Mouse (Mus musculus) midbrain, embryonic 10.5 days (tissue): ENCODE measurements at regions not wholly inside any gene's neighbourhood (a gene's known extent, or its start where the extent isn't known, plus 50 kb on each side); places are given as distances from the start of the nearest gene placed in this dataset.
A peak's percentile ranks its signal among the peaks of the same experiment; 100 is the strongest.

Source experiments
- DNase-seq: peaks from one replicate; pipeline ENCODE4 v3.0.0-alpha.2; 2017; ENCODE audit warnings: low spot score
- H3K27ac ChIP-seq: fragments of 300-500 bp; sonication (generic); replicated peaks from 2 replicates; pipeline ENCODE4 v1.5.1; 2016; ENCODE audit warnings: mild to moderate bottlenecking
- H3K27me3 ChIP-seq: fragments of 300-500 bp; sonication (generic); 2 replicates; pipeline ENCODE4 v1.6.1; 2016; ENCODE audit warnings: low read depth, mild to moderate bottlenecking; ENCODE audit not compliant: poor library complexity, severe bottlenecking
- H3K36me3 ChIP-seq: fragments of 300-500 bp; sonication (generic); 2 replicates; pipeline ENCODE4 v1.6.1; 2016; ENCODE audit warnings: mild to moderate bottlenecking, moderate library complexity
- H3K4me1 ChIP-seq: fragments of 300-500 bp; sonication (generic); 2 replicates; pipeline ENCODE4 v1.6.1; 2016
- H3K4me3 ChIP-seq: fragments of 300-500 bp; sonication (generic); 2 replicates; pipeline ENCODE4 v1.5.1; 2016; ENCODE audit warnings: mild to moderate bottlenecking, moderate library complexity
- H3K9me3 ChIP-seq: fragments of 300-500 bp; sonication (generic); replicated peaks from 2 replicates; pipeline ENCODE4 v1.6.1; 2016; ENCODE audit warnings: mild to moderate bottlenecking
- WGBS: fragments of 180-500 bp; shearing (Covaris S2); methylation state at CpG from one replicate; pipeline ENCODE4 v1.1.7; 2016; 5-methylcytosine and 5-hydroxymethylcytosine counted together

GRCm38 (mm10) chr9:63843431-63843830, 85.6 kb upstream of the Smad3 start:
- H3K36me3 ChIP-seq, result no peaks in the 10 kb centered on the region
- 0 out of 2 replicates have a peak, but pooled peaks cover 9% of the 10 kb centered on the region for H3K27me3 ChIP-seq
- no peak overlapping the region for H3K27ac ChIP-seq
- H3K4me3 ChIP-seq, result no peak overlapping the region
- H3K4me1 ChIP-seq, result no peaks in the 10 kb centered on the region
- WGBS, result 71% methylated on average over 2 of the region's 2 CpGs
- no peak for DNase-seq
- H3K9me3 ChIP-seq, result no peaks in the 10 kb centered on the region

GRCm38 (mm10) chr9:63841102-63841501, 83.3 kb upstream of the Smad3 start:
- Histone ChIP-seq H3K4me1 (peaks cover 2% of the 10 kb centered on the region; the same call in 1 of the 2 replicates), H3K27me3 (0 out of 2 replicates have a peak, but pooled peaks cover 9% of the 10 kb centered on the region), H3K27ac (no peak overlapping the region), H3K9me3 (no peaks in the 10 kb centered on the region), H3K4me3 (no peak overlapping the region), H3K36me3 (no peaks in the 10 kb centered on the region)
- 86% methylated on average over 14 of the region's 14 CpGs for WGBS
- DNase-seq, result no peak

GRCm38 (mm10) chr9:63838996-63839772, 81.4 kb upstream of the Smad3 start:
- no peaks in the 10 kb centered on the region for H3K36me3 ChIP-seq
- 89% methylated on average over 14 of the region's 14 CpGs for WGBS
- H3K27ac ChIP-seq, result no peak overlapping the region

GRCm38 (mm10) chr9:63837552-63837951, 79.8 kb upstream of the Smad3 start:
- H3K4me1 ChIP-seq, result peaks cover 13% of the 10 kb centered on the region
- H3K27ac ChIP-seq, result 0 out of 2 replicates have a peak overlapping the region, but pooled peaks have one; percentile 38
- WGBS, result 75% methylated on average over 6 of the region's 6 CpGs
- no peak overlapping the region for H3K4me3 ChIP-seq
- H3K27me3 ChIP-seq, result 0 out of 2 replicates have a peak, but pooled peaks cover 8% of the 10 kb centered on the region
- H3K36me3 ChIP-seq, result no peaks in the 10 kb centered on the region
- H3K9me3 ChIP-seq, result no peaks in the 10 kb centered on the region
- no peak for DNase-seq

More at GRCm38 (mm10) chr9:63838996-63839772, 81.4 kb upstream of the Smad3 start:
- no peak for DNase-seq
- no peaks in the 10 kb centered on the region for H3K27me3 ChIP-seq
- peaks cover 13% of the 10 kb centered on the region for H3K4me1 ChIP-seq
- H3K9me3 ChIP-seq, result no peaks in the 10 kb centered on the region
- no peak overlapping the region for H3K4me3 ChIP-seq

GRCm38 (mm10) chr9:63836565-63837284, 78.9 kb upstream of the Smad3 start:
- H3K36me3 ChIP-seq, result no peaks in the 10 kb centered on the region
- H3K9me3 ChIP-seq, result no peaks in the 10 kb centered on the region
- no peak for DNase-seq
- 0 out of 2 replicates have a peak, but pooled peaks cover 8% of the 10 kb centered on the region for H3K27me3 ChIP-seq
- no peak overlapping the region for H3K4me3 ChIP-seq
- peaks cover 13% of the 10 kb centered on the region for H3K4me1 ChIP-seq
- H3K27ac ChIP-seq, result no peak overlapping the region; the same call in 1 of the 2 replicates
- WGBS, result 76% methylated on average over 5 of the region's 5 CpGs

GRCm38 (mm10) chr9:63836036-63836435, 78.2 kb upstream of the Smad3 start:
- Histone ChIP-seq H3K4me3 (no peak overlapping the region), H3K4me1 (peaks cover 13% of the 10 kb centered on the region), H3K27ac (no peak overlapping the region; the same call in 1 of the 2 replicates), H3K27me3 (0 out of 2 replicates have a peak, but pooled peaks cover 8% of the 10 kb centered on the region), H3K36me3 (no peaks in the 10 kb centered on the region), H3K9me3 (no peaks in the 10 kb centered on the region)
- no peak for DNase-seq
- 54% methylated on average over 11 of the region's 11 CpGs for WGBS

GRCm38 (mm10) chr9:63834416-63834815, 76.6 kb upstream of the Smad3 start:
- Histone ChIP-seq H3K9me3 (no peaks in the 10 kb centered on the region), H3K4me3 (no peak overlapping the region), H3K36me3 (no peaks in the 10 kb centered on the region), H3K27ac (no peak overlapping the region), H3K27me3 (0 out of 2 replicates have a peak, but pooled peaks cover 8% of the 10 kb centered on the region), H3K4me1 (peaks cover 13% of the 10 kb centered on the region)
- WGBS, result 88% methylated on average over 3 of the region's 3 CpGs
- no peak for DNase-seq

GRCm38 (mm10) chr9:63818163-63818562, 60.4 kb upstream of the Smad3 start:
- Histone ChIP-seq H3K4me3 (no peak overlapping the region), H3K36me3 (no peaks in the 10 kb centered on the region), H3K4me1 (no peaks in the 10 kb centered on the region), H3K27ac (no peak overlapping the region), H3K27me3 (no peaks in the 10 kb centered on the region; the same call in 1 of the 2 replicates), H3K9me3 (peaks cover 4% of the 10 kb centered on the region; the same call in 1 of the 2 replicates)
- WGBS, result 85% methylated on average over 3 of the region's 3 CpGs
- no peak for DNase-seq

GRCm38 (mm10) chr9:63816540-63816939, 58.7 kb upstream of the Smad3 start:
- H3K4me1 ChIP-seq, result peaks cover 7% of the 10 kb centered on the region
- H3K27ac ChIP-seq, result no peak overlapping the region
- H3K27me3 ChIP-seq, result no peaks in the 10 kb centered on the region
- peaks cover 4% of the 10 kb centered on the region; the same call in 1 of the 2 replicates for H3K9me3 ChIP-seq
- H3K36me3 ChIP-seq, result no peaks in the 10 kb centered on the region
- no peak overlapping the region for H3K4me3 ChIP-seq
- DNase-seq, result no peak
- 59% methylated on average over 2 of the region's 2 CpGs for WGBS

GRCm38 (mm10) chr9:63809901-63810587, 52.2 kb upstream of the Smad3 start:
- no peak for DNase-seq
- Histone ChIP-seq H3K9me3 (no peaks in the 10 kb centered on the region), H3K27me3 (no peaks in the 10 kb centered on the region), H3K27ac (peak overlapping the region; percentile 10; the same call in 1 of the 2 replicates), H3K4me3 (no peak overlapping the region), H3K36me3 (no peaks in the 10 kb centered on the region), H3K4me1 (peaks cover 39% of the 10 kb centered on the region)
- WGBS, result 52% methylated on average over 3 of the region's 3 CpGs
